Mouse (Mus musculus) heart, adult 9 months (tissue): ENCODE data around the gene Psme1.

Experiments
- DNase-seq, 2 experiments: peaks; one replicate each; pipeline ENCODE4 v3.0.0; 2022; ENCODE audit warnings: low spot score in 2 of 2

The Psme1 gene

DNA sequence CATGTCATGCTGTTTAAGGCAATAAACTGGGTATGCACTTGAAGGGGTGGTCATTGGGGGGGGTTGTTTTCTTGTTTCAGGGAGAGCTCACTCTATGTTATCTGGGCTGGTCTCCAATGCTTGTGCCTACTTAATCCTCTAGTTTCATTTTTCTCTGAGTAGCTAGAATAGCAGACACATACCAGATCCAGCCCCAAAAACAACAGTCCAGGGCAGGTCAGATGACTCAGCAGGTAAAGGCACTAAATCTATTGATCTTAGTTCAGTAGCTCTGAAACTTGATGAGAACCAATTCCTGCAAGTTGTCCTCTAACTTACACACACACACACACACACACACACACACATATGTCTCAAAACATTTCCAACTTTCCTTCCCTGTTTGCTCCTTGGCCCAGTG lies 6.2 kb upstream of the Psme1 start:
- DNase-seq = no peak

DNA sequence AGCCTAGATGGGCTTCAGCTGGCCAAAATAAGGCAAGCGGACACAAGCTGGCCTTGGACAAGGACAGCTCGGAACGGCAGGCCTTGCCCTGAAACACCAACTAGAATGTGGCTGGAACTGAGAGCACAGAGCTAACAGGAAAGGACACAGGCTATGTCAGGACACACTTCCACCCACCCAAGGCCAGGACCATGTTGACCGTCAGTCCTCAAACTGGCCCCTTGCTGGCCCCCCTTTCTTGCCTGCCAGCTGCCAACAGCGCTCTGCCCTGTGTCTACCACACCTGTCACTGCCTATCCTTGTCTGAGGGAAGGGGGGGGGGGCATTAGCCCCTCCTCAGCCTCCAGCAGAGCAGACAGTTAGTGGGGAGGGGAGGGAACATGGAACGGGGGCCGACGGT lies 2.6 kb upstream of the Psme1 start, which contains the start of gene Fitm1:
Gene Fitm1 (plus strand): TSS at position 316 of the 400 bp plus-strand sequence.
- DNase-seq = peak; percentile 70 to 73

DNA sequence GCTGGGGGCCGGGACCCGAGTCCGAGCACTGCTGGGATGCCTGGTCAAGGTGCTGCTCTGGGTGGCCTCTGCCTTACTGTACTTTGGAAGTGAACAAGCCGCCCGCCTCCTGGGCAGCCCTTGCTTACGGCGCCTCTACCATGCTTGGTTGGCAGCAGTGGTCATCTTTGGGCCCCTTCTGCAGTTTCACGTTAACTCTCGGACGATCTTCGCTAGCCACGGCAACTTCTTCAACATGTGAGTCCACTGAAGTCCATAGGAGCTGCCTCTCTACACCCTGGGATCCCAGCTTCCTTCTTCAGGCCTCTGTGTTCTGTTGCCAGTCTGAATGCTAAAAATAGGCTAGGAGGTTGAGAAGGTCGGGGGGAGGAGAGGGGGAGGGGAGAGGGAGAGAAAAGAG lies 2.2 kb upstream of the Psme1 start:
- peak in 1 of 2 experiments; percentile 37 for DNase-seq

GRCm38 (mm10) chr14:55576376-55576775 lies 1.5 kb upstream of the Psme1 start:
- DNase-seq = no peak

GRCm38 (mm10) chr14:55578668-55579269 lies 846 bp downstream of the Psme1 start:
- DNase-seq = peak in 1 of 2 experiments; percentile 70

- no peak for DNase-seq
Observed at GRCm38 (mm10) chr14:55579511-55580496, 1.9 kb downstream of the Psme1 start.

GRCm38 (mm10) chr14:55580731-55581130 lies 2.8 kb downstream of the Psme1 start:
- no peak for DNase-seq

DNA sequence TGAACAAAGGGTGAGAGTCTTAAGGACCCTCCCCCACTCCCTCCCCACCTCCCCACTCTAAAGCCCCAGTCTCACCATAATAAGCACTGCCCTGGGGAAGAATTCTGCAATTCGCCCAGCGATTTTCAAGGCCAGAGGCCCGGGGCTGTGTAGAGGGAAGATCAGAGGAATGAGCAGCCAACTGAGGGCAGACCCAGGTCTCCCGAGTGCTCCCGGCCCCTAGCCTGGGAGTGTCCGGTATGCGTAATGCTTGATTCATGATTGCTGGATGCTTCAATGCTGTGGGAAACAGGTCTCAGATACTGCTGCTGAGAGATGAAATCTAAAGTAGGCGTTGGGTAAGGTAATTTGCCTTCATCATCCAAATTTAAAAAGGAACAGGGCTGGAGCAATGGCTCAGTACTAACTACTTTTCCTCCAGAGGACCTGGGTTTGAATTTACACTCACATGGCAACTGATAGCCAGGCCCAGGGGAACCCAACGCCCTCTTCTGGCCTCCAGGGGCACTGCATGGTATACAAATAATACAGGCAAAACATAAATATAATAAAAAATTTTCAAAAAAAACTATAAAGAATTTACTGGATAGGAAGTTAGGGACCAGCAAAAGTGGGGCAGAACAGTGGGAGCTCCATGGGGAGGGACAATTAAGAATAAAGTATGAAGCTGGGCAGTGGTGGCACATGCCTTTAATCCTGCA lies 4.2 kb downstream of the Psme1 start:
- no peak for DNase-seq

- DNase-seq = no peak
Observed at GRCm38 (mm10) chr14:55584303-55584701, 6.4 kb downstream of the Psme1 start.

- peak; percentile 86 to 88 for DNase-seq
Observed at GRCm38 (mm10) chr14:55584702-55585565, 7.0 kb downstream of the Psme1 start, which contains the start of gene Emc9. Emc9 (minus strand) TSS chr14:55585302.

GRCm38 (mm10) chr14:55585566-55585960 lies 7.6 kb downstream of the Psme1 start:
- DNase-seq = no peak

- no peak for DNase-seq
Observed at GRCm38 (mm10) chr14:55586149-55586548, 8.2 kb downstream of the Psme1 start.

DNA sequence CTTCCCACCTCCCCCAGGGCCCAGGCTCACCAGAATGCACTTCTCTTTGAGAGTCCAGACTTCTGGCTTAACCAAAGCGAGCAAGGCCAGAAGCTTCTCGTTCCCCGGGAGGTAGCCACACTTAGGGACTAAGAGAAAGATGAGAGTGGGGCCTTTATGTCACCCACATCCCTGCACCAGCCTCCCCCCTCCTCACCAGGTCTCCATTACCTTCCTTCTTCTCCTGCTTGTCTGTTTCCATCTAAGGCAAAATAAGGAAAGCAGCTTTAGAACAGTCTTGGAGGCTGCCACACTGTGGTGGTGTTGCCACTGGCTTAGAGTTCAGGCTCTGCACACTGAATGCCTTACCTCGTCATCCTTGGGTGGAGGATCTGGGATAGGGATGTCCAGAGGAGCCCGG lies 11.3 kb downstream of the Psme1 start:
- DNase-seq = no peak

DNA sequence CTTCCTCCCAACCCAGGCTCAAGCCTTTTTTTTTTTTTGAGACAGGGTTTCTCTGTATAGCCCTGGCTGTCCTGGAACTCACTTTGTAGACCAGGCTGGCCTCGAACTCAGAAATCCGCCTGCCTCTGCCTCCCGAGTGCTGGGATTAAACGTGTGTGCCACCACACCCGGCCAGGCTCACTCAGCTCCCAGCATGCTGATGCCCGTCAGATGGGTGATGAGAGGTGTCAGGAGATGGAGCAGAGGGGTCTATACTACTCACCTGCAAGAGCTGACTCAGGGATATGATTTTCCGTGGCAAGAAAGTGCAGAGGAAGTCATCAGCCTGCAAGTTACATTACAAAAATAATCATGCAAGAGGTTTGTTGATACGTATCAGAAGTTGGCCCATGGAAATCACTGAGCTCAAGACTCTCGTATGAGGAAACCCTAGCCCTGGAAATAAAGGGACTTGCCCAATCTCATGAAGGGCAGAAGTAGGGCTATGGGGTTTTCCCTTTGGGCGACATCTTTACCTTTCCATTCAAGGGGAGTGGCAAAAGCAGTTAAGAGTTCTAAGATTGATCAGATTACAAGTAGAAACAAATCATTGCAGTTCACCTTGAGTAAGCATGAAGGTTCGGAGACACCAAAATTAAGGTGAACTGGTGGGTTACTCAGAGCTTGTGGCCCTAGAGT lies 12.0 kb downstream of the Psme1 start:
- no peak for DNase-seq

DNA sequence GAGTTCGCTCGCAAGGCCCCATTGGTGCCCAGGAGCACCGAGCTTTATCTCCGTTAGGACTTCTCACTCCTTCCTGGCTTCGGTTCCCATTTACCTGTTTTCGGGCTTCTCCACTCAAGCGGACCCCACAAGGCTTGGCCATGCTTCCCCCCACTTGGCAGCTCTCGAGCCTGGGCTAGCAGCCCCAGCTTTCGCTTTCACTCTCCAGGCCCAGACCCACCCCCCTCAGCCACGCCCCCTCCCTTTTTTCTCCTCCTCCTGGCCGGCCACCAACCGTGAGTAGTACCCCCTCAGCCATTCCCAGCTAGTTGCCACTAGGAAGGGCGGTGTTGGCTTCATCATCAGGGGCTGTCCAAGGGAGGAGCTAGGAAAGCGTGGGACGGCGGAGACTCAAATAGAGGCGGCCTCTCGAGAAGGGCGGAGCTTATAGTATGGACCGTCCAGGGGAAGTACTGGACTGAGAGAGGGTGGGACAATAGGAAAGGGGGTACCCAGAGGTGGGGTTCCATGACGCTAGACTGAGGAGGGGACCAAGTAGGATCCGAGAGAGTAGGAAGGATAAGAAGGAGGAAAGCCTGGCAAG lies 12.9 kb downstream of the Psme1 start, which contains the start of gene Psme2:
Gene Psme2 (minus strand): TSS at position 366 of the 583 bp plus-strand sequence.
- peak; percentile 98 to 99 for DNase-seq

DNA sequence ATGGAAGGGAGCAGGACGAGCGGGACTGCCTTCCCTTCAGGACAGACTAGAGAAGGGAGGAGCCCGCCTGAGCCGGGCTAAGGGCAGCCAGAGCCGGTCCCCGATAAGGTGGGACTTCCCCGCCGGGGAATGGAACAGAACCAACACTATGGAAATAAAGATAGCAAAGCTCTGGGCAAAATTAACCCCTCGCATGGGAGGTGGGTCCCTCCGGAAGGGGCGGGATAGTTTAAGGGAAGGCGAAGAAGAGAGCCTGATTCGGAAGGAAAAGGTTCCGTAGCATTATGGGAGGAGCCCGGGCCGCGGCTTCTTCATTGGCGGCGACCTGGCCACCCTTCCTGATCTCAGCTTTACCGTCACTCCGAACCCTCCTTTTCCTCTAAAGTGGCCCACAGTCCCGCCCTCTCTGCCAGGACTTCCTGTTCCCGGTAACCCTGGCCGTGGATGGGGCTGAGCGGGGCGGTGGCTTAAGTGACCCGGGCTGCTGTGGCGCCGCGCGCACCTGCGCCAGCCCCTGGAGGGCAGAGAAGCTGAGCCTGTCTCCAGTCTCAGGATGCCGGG lies 13.5 kb downstream of the Psme1 start, which contains the start of gene Rnf31:
Gene Rnf31 (plus strand): TSS at position 378 of the 561 bp plus-strand sequence.
- DNase-seq = peak; percentile 97 to 98

DNA sequence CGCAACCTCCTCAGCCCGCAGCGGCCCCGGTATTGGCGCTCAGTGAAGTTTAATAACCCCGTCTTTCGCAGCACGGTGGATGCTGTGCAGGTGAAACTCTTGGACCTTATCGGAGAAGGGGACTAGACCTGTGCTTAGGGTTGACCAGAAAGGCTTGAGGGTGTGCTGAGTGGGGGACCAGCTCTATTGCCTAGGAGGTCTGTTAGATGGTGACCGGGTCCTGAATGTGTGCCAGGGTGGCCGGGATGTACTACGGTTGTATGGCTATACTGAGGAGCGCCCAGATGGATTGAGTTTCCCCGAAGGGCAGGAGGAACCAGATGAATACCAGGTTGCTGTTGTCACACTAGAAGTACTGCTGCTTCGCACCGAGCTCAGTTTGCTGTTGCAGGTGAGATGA lies 14.3 kb downstream of the Psme1 start:
- no peak for DNase-seq

DNA sequence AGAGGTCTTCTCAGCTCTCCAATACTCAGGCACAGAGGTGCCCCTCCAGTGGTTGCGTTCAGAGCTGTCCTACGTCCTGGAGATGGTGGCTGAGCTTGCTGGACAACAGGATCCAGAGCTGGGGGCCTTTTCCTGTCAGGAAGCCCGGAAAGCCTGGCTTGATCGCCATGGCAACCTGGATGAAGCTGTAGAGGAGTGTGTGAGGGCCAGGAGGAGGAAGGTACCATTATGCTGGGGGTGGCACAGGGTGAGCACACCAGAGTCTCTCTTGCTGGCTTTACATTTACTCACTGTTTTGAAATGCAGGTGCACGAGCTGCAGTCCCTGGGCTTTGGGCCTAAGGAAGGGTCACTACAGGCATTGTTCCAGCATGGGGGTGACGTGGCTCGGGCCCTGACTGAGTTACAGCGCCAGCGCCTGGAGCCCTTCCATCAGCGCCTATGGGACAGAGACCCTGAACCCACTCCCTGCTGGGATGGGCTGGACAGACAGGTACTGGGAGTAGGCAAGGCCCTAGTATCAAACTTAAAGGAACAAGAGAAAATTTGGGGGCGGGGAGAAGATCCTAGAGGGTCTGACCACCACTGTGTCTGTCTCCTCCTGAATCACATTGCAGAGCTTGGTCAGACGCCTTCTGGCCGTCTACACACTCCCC lies 18.2 kb downstream of the Psme1 start:
- no peak for DNase-seq
